Mouse (Mus musculus) liver, embryonic 14.5 days (tissue): ENCODE results near the gene Tyrp1. TPM values are rescaled to one million over a fixed set of nuclear protein-coding genes. Genes with fewer than 3 reads are reported as not detected.

Experiments used
- ATAC-seq: fragments of 200-750 bp; cut with Nextera tagmentation; 2 replicates; pipeline ENCODE4 v1.8.0; 2017; ENCODE audit warnings: moderate number of reproducible peaks, mild to moderate bottlenecking, moderate library complexity; ENCODE audit not compliant: insufficient read depth
- DNase-seq, 3 experiments: peaks; one replicate each; pipeline ENCODE4 v3.0.0-alpha.2; 2012 to 2013; ENCODE audit warnings: low read depth in 3 of 3, low spot score in 3 of 3
- H3K27ac ChIP-seq: fragments of 300-500 bp; sonication (generic); 2 replicates; pipeline ENCODE4 v1.5.1; 2014; ENCODE audit warnings: moderate library complexity, mild to moderate bottlenecking, control low read depth, inconsistent platforms
- H3K27me3 ChIP-seq: fragments of 300-500 bp; sonication (generic); 2 replicates; pipeline ENCODE4 v1.6.1; 2014; ENCODE audit warnings: mild to moderate bottlenecking, low read length, moderate library complexity; ENCODE audit not compliant: control insufficient read depth, insufficient read depth
- H3K36me3 ChIP-seq: fragments of 300-500 bp; sonication (generic); replicated peaks from 2 replicates; pipeline ENCODE4 v1.6.1; 2014; ENCODE audit warnings: low read depth; ENCODE audit not compliant: control insufficient read depth, insufficient read depth
- H3K4me1 ChIP-seq, 2 experiments: fragments of 200-500 bp in 1 of 2; fragments of 300-500 bp in 1 of 2; sonication (generic) in 1 of 2; replicated peaks; 2 replicates each; pipeline ENCODE4 v1.6.1; 2012 to 2014; ENCODE audit warnings: antibody characterized with exemption in 1 of 2, inconsistent platforms in 1 of 2, low read length in 1 of 2; ENCODE audit not compliant: control insufficient read depth in 2 of 2, insufficient read depth in 2 of 2
- H3K4me2 ChIP-seq: fragments of 300-500 bp; sonication (generic); 2 replicates; pipeline ENCODE4 v1.6.1; 2014; ENCODE audit warnings: low read depth, mild to moderate bottlenecking, control low read depth, moderate library complexity
- H3K4me3 ChIP-seq, 2 experiments: fragments of 200-500 bp in 1 of 2; fragments of 300-500 bp in 1 of 2; sonication (generic) in 1 of 2; 2 replicates each; pipeline ENCODE4 v1.5.1; 2012 to 2014; ENCODE audit warnings: low read depth in 2 of 2, low read length in 2 of 2, mild to moderate bottlenecking in 2 of 2, control low read depth in 1 of 2, inconsistent platforms in 1 of 2, moderate library complexity in 1 of 2; ENCODE audit not compliant: insufficient read depth in 1 of 2
- H3K9ac ChIP-seq: fragments of 300-500 bp; sonication (generic); replicated peaks from 2 replicates; pipeline ENCODE4 v1.6.1; 2014; ENCODE audit warnings: mild to moderate bottlenecking, control low read depth, moderate library complexity
- H3K9me3 ChIP-seq: fragments of 300-500 bp; sonication (generic); 2 replicates; pipeline ENCODE4 v1.6.1; 2016; ENCODE audit warnings: low read length, mixed read lengths; ENCODE audit not compliant: control insufficient read depth
- CTCF ChIP-seq: IDR thresholded peaks from 2 replicates; pipeline ENCODE4 v1.5.1; 2016; ENCODE audit warnings: antibody characterized with exemption, low read depth, control low read depth
- EP300 ChIP-seq: IDR thresholded peaks from 2 replicates; pipeline ENCODE4 v1.6.1; 2016; ENCODE audit warnings: antibody characterized with exemption, low read depth
- WGBS: fragments of 180-500 bp; shearing (Covaris S2); extraction: QIAGEN DNeasy Blood & Tissue Kit; methylation state at CpG from one replicate; pipeline ENCODE4 v1.1.7; 2014; ENCODE audit not compliant: insufficient replicate concordance; 5-methylcytosine and 5-hydroxymethylcytosine counted together
- polyA plus RNA-seq, 2 experiments: library from polyadenylated mRNA; depleted of rRNA in 1 of 2; stranded (reverse) in 1 of 2; unstranded in 1 of 2; fragments of >200 nt; fragmentation: Nextera tagmentation in 1 of 2; extraction: Ambion mirVana in 1 of 2; gene quantifications; 2 replicates each; pipeline versions ENCODE4 v1.2.1 to v1.2.3; 2012 to 2014

Tyrp1 gene
- polyA plus RNA-seq, 2 experiments: not detected

GRCm38 (mm10) chr4:80881996-80882599, 48.2 kb downstream of the Tyrp1 start:
- 68% methylated on average over 1 of the region's 1 CpGs for WGBS
- H3K9ac ChIP-seq: no peak overlapping the region
- DNase-seq: no peak
- H3K4me2 ChIP-seq: no peak overlapping the region
- no peak overlapping the region for H3K27ac ChIP-seq
- H3K4me1 ChIP-seq: no peaks in the 10 kb centered on the region
- no peak for ATAC-seq
- no peak overlapping the region for H3K4me3 ChIP-seq
- TF ChIP-seq CTCF (no peak), EP300 (no peak)
- H3K9me3 ChIP-seq: no peaks in the 10 kb centered on the region
- no peaks in the 10 kb centered on the region for H3K36me3 ChIP-seq
- H3K27me3 ChIP-seq: no peaks in the 10 kb centered on the region

GRCm38 (mm10) chr4:80886631-80887030, 52.7 kb downstream of the Tyrp1 start:
- Histone ChIP-seq H3K4me2 (no peak overlapping the region), H3K9me3 (no peaks in the 10 kb centered on the region), H3K9ac (no peak overlapping the region), H3K4me1 (no peaks in the 10 kb centered on the region), H3K27ac (no peak overlapping the region), H3K36me3 (no peaks in the 10 kb centered on the region), H3K4me3 (no peak overlapping the region), H3K27me3 (no peaks in the 10 kb centered on the region)
- ATAC-seq (no peak), DNase-seq (no peak)
- 56% methylated on average over 4 of the region's 4 CpGs for WGBS
- TF ChIP-seq CTCF (no peak), EP300 (no peak)

GRCm38 (mm10) chr4:80891004-80891403, 57.1 kb downstream of the Tyrp1 start:
- no peaks in the 10 kb centered on the region for H3K27me3 ChIP-seq
- no peak for DNase-seq
- ATAC-seq: no peak
- no peaks in the 10 kb centered on the region for H3K36me3 ChIP-seq
- WGBS: 69% methylated on average over 6 of the region's 6 CpGs
- H3K4me2 ChIP-seq: no peak overlapping the region
- H3K4me1 ChIP-seq: no peaks in the 10 kb centered on the region
- H3K27ac ChIP-seq: no peak overlapping the region
- H3K4me3 ChIP-seq: no peak overlapping the region
- no peaks in the 10 kb centered on the region for H3K9me3 ChIP-seq
- no peak overlapping the region for H3K9ac ChIP-seq
- TF ChIP-seq EP300 (no peak), CTCF (no peak)

- DNase-seq (no peak), ATAC-seq (no peak)
- no peaks in the 10 kb centered on the region for H3K27me3 ChIP-seq
- H3K4me3 ChIP-seq: no peak overlapping the region
- H3K36me3 ChIP-seq: no peaks in the 10 kb centered on the region
- no peak overlapping the region for H3K4me2 ChIP-seq
- no peak overlapping the region for H3K27ac ChIP-seq
- no peaks in the 10 kb centered on the region for H3K9me3 ChIP-seq
- no peak for TF ChIP-seq EP300
- TF ChIP-seq CTCF: no peak
- H3K4me1 ChIP-seq: peaks cover 0 to 3% of the 10 kb centered on the region in 2 experiments; a peak in 1 of 4 replicates
- WGBS: 57% methylated on average over 4 of the region's 4 CpGs
- no peak overlapping the region for H3K9ac ChIP-seq
Observed at GRCm38 (mm10) chr4:80895278-80895894, 61.5 kb downstream of the Tyrp1 start.

Other genes with a start within 250 kb of the Tyrp1 start
- 1.5 and 1.8 TPM in 2 replicates for gene Lurap1l, start 76.5 kb downstream of the Tyrp1 start, polyA plus RNA-seq (2012; rRNA removed)
- gene Lurap1l, start 76.5 kb downstream of the Tyrp1 start, polyA plus RNA-seq (2014; fragmentation: Nextera tagmentation; extraction: Ambion mirVana): 4.5 and 4.6 TPM in 2 replicates